Mouse (Mus musculus) activated CD4-positive, CD25-positive, alpha-beta regulatory T cell, adult 9 weeks (primary cell): ENCODE measurements around the gene Pilrb1. TPM values are rescaled to one million over a fixed set of nuclear protein-coding genes. Genes with fewer than 3 reads are reported as not detected.

Experiments
- polyA plus RNA-seq: library from polyadenylated mRNA; unstranded; fragments of 100-300 nt; shearing (Covaris generic); gene quantifications from one replicate; pipeline ENCODE4 v1.2.1, GENCODE M21; 2017

Pilrb1 gene
- 0.88 TPM for polyA plus RNA-seq

DNA sequence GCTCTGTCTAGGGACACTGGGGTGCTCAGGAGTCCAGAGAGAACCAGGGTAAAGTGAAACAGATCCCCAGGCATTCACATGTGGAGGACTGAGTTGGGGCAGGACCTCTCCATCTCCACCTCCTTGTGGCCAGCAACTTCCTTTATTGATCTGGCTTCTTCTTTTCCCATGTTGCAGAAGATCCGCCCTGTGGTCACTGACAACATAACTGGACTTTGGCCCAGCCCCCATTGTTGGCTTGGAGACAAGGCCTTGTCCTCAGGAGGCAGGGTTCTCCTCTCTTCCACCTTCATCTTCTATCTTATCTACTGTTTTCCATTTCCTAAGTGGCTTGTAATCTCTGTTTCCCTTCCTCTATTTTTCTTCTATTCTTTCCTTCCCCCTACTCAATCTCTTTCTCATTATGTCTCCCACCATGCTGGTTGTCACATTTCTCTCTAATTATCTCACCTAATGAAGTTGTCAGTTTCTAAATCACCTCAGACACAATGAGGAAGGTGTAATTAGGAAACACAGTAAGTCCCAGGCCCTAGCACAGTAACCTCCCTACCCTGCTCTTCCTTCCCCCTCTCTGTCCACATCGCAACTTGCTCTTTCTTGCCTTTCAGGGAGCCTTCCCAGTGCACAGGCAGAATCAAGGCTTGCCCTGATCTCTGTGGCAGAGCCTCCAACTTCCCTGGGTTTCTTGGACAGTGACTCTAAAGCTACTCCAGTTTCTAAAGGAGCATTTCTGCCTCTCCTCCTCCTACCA lies at the start of gene Pilrb1:
TSS of gene Pilrb1 (minus strand) at position 147 of the 751 bp plus-strand sequence.

DNA sequence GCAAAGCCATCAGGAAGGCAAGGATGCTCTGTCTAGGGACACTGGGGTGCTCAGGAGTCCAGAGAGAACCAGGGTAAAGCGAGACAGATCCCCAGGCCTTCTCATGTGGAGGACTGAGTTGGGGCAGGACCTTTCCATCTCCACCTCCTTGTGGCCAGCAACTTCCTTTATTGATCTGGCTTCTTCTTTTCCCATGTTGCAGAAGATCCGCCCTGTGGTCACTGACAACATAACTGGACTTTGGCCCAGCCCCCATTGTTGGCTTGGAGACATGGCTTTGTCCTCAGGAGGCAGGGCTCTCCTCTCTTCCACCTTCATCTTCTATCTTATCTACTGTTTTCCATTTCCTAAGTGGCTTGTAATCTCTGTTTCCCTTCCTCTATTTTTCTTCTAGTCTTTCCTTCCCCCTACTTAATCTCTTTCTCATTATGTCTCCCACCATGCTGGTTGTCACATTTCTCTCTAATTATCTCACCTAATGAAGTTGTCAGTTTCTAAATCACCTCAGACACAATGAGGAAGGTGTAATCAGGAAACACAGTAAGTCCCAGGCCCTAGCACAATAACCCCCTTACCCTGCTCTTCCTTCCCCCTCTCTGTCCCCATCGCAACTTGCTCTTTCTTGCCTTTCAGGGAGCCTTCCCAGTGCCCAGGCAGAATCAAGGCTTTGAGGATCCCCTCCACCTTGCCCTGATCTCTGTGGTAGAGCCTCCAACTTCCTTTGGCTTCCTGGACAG lies 13.9 kb upstream of the Pilrb1 start, which contains the start of gene Pilrb2:
TSS of gene Pilrb2 (minus strand) at position 172 of the 737 bp plus-strand sequence.

DNA sequence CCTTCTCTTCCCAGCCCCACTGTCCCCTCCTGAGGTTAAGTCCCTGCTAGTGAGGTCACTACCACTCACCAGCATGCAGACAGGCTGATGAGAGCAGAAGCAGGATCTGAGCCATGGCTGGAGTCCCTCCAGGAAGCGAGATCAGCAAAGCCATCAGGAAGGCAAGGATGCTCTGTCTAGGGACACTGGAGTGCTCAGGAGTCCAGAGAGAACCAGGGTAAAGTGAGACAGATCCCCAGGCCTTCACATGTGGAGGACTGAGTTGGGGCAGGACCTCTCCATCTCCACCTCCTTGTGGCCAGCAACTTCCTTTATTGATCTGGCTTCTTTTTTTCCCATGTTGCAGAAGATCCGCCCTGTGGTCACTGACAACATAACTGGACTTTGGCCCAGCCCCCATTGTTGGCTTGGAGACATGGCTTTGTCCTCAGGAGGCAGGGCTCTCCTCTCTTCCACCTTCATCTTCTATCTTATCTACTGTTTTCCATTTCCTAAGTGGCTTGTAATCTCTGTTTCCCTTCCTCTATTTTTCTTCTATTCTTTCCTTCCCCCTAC lies 21.9 kb downstream of the Pilrb1 start, which contains the start of gene Pilra:
TSS of gene Pilra (minus strand) at position 316 of the 555 bp plus-strand sequence.

Other genes with a start within 250 kb of the Pilrb1 start
- gene Pcolce, start 244.3 kb downstream of the Pilrb1 start, polyA plus RNA-seq, result 2.3 TPM
- gene Fbxo24, start 229.1 kb downstream of the Pilrb1 start, polyA plus RNA-seq, result 0.40 TPM
- gene Lrch4, start 229.0 kb downstream of the Pilrb1 start, polyA plus RNA-seq, result 322 TPM
- 81.4 TPM for gene Gm20605, start 228.9 kb downstream of the Pilrb1 start, polyA plus RNA-seq
- 137 TPM for gene Sap25, start 216.8 kb downstream of the Pilrb1 start, polyA plus RNA-seq
- not detected for gene Irs3, start 212.4 kb downstream of the Pilrb1 start, polyA plus RNA-seq
- 31.3 TPM for gene Agfg2, start 173.4 kb downstream of the Pilrb1 start, polyA plus RNA-seq
- 1.7 TPM for gene Nyap1, start 116.5 kb downstream of the Pilrb1 start, polyA plus RNA-seq
- 458 TPM for gene Tsc22d4, start 112.4 kb downstream of the Pilrb1 start, polyA plus RNA-seq
- gene Ppp1r35, start 79.3 kb downstream of the Pilrb1 start, polyA plus RNA-seq, result 27.6 TPM
- 17.9 TPM for gene Mepce, start 70.5 kb downstream of the Pilrb1 start, polyA plus RNA-seq
- 10.8 TPM for gene Zcwpw1, start 70.3 kb downstream of the Pilrb1 start, polyA plus RNA-seq
- gene Pilra, start 21.8 kb downstream of the Pilrb1 start, polyA plus RNA-seq, result 1.9 TPM
- 0.77 TPM for gene Pilrb2, start 13.7 kb upstream of the Pilrb1 start, polyA plus RNA-seq
- gene Cyp3a13, start 63.5 kb upstream of the Pilrb1 start, polyA plus RNA-seq, result not detected
- not detected for gene Gjc3, start 105.0 kb upstream of the Pilrb1 start, polyA plus RNA-seq
- not detected for gene Azgp1, start 123.4 kb upstream of the Pilrb1 start, polyA plus RNA-seq
- not detected for gene Smok3a, start 163.2 kb upstream of the Pilrb1 start, polyA plus RNA-seq
- gene Smok3b, start 163.3 kb upstream of the Pilrb1 start, polyA plus RNA-seq, result not detected
- gene Smok3c, start 195.1 kb upstream of the Pilrb1 start, polyA plus RNA-seq, result not detected
- 24.1 TPM for gene Zkscan1, start 227.0 kb upstream of the Pilrb1 start, polyA plus RNA-seq